In genomic region chr5:121410975-121411374, GRCm38 (mm10) we compare ENCODE assay signal across 25 mouse cellular contexts.
"Had no signal": no experiment of that assay in that cellular context is flagged by ENCODE, and none has a peak within 500 bp of the region (broad histone marks: within the 10 kb centered on the region; RNA-seq: fewer than 3 reads in every experiment).

No protein-coding gene starts in this region.

- H3K27me3 ChIP-seq: heart, embryonic 13.5 days; heart, embryonic 15.5 days; hindbrain, embryonic 12.5 days; limb, embryonic 12.5 days; liver, embryonic 13.5 days had no signal

- H3K9me3 ChIP-seq: heart, embryonic 13.5 days; heart, embryonic 15.5 days; hindbrain, embryonic 10.5 days; hindbrain, embryonic 12.5 days; limb, embryonic 10.5 days; limb, embryonic 12.5 days; liver, embryonic 13.5 days had no signal

- H3K4me2 ChIP-seq: heart, embryonic 11.5 days; heart, embryonic 13.5 days; heart, embryonic 15.5 days; hindbrain, embryonic 12.5 days; hindbrain, embryonic 14.5 days; limb, embryonic 12.5 days; liver, embryonic 11.5 days; liver, embryonic 13.5 days had no signal

- H3K27ac ChIP-seq: heart, adult 2 months; heart, embryonic 13.5 days; heart, embryonic 15.5 days; hindbrain, embryonic 10.5 days; hindbrain, embryonic 12.5 days; hindbrain, embryonic 14.5 days; left cerebral cortex, adult 2 months; limb, embryonic 10.5 days; limb, embryonic 12.5 days; liver, embryonic 13.5 days had no signal

- H3K4me1 ChIP-seq: heart, embryonic 13.5 days; heart, embryonic 15.5 days; hindbrain, embryonic 10.5 days; hindbrain, embryonic 12.5 days; limb, embryonic 10.5 days; limb, embryonic 12.5 days had no signal

- H3K4me3 ChIP-seq: heart, adult 2 months; heart, embryonic 13.5 days; heart, embryonic 15.5 days; hindbrain, embryonic 10.5 days; hindbrain, embryonic 12.5 days; left cerebral cortex, adult 2 months; limb, embryonic 10.5 days; limb, embryonic 12.5 days; liver, embryonic 13.5 days had no signal

- DNase-seq: forebrain, postnatal 0 days; gastrocnemius, postnatal 14 days; gastrocnemius, postnatal 36 days; heart, adult 11 months; heart, adult 2 months; heart, postnatal 4 days; kidney, adult 18-20 months; kidney, adult 8-10 months; kidney, postnatal 10 days; kidney, postnatal 25 days; kidney, postnatal 4 days; liver; liver, embryonic 13.5 days had no signal

- ATAC-seq: forebrain, postnatal 0 days; hindbrain, embryonic 16.5 days; inflammation-experienced regulatory T-cells, adult 6 months had no signal

- H3K9ac ChIP-seq: forebrain, postnatal 0 days; heart, embryonic 13.5 days; heart, embryonic 15.5 days; hindbrain, embryonic 12.5 days; hindbrain, embryonic 14.5 days; limb, embryonic 12.5 days; liver, embryonic 13.5 days had no signal
